Mouse (Mus musculus) adrenal gland, postnatal 14 days (tissue): Measurements from ENCODE around the gene Hmg20a. TPM values are rescaled to one million over a fixed set of nuclear protein-coding genes. Genes with fewer than 3 reads are reported as not detected.

Experiments
- DNase-seq: peaks from one replicate; pipeline ENCODE4 v3.0.0; 2021; ENCODE audit warnings: mixed read lengths
- total RNA-seq: library from RNA; stranded (reverse); gene quantifications from 2 replicates; pipeline ENCODE4 v1.2.3, GENCODE M21; 2021

The Hmg20a gene
- total RNA-seq, 1 experiment from 2014 or later: 33.3 TPM

DNA sequence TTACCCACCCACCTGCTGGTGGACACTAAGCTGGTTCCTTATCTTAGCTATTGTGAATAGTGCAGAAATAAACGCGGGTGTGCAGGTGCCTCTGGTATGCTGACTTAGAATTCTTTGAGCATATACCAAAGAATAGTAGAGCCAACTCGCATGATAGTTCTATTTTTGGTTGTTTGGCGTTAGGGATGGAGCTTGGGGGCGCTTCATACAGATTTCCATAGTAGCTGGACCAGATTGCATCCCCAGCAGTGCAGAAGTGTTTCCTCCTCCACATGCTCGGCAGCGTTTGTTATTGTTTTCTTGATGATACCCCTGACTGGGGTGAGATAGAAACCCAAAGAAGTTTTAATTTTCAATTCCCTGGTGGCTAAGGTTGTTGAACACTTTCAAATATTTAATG is 21.3 kb downstream of the Hmg20a start:
- no peak for DNase-seq

GRCm38 (mm10) chr9:56451570-56451969 is 33.2 kb downstream of the Hmg20a start:
- no peak for DNase-seq

DNA sequence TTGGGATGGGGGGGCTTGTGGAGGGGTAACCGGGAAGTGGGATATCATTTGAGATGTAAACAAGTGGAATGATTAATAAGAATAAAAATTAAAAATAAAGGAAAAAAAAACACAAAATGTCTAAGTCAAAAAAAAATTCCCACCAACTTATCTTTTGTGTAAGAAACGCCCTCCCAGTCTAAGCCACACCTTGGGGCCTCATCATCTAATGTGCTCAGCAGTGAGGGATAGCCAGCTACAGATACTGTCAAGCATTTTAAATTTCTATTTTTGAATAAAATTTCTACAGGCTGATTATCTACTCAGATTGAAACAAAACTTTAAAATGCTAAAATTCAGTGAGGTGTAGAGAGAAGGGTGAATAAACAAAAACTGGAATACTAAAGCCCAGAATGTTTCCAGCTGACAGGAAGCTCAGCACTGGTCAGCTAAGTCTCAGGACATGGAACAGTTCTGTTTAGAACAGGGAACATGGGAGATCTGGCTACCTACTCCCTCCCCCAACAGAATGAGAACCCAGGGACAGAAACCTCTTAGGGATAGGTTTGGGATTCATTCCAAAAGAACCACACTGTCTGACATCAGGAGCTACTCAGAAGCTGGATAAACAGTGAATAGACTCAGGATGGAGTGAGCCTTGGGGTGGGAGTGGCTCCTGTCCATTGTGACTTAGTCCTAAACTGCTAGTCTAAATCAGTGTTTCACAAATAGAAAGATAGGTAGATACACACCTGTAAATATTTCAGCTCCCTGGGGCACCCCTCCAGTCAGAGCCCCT is 34.8 kb downstream of the Hmg20a start:
- DNase-seq: no peak

GRCm38 (mm10) chr9:56456426-56456825 is 38.0 kb downstream of the Hmg20a start:
- DNase-seq: peak; percentile 16

DNA sequence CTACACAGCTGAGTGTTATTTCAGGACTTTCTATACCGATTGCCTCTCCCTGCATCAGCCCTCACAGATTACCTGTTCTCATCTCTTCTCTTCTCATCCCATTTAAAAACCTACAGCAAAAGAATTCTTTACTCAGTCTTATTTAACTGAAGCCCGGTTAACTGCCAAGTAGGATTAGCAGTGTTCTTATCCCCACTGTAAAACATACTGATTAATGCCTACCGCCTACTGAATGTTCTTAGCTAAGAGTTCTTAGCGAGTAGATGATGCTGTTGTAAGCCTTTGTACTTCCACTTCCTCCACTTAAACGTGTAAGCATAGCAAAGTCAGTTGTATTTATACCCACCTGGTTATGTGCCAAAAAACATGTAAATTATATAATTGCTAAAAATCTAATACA is 42.6 kb downstream of the Hmg20a start:
- no peak for DNase-seq

GRCm38 (mm10) chr9:56462606-56463005 is 44.2 kb downstream of the Hmg20a start:
- DNase-seq: peak; percentile 37

- no peak for DNase-seq
These were observed 44.6 kb downstream of the Hmg20a start for GRCm38 (mm10) chr9:56463046-56463445.

- peak; percentile 29 for DNase-seq
These were observed 45.5 kb downstream of the Hmg20a start for GRCm38 (mm10) chr9:56463686-56464515.

DNA sequence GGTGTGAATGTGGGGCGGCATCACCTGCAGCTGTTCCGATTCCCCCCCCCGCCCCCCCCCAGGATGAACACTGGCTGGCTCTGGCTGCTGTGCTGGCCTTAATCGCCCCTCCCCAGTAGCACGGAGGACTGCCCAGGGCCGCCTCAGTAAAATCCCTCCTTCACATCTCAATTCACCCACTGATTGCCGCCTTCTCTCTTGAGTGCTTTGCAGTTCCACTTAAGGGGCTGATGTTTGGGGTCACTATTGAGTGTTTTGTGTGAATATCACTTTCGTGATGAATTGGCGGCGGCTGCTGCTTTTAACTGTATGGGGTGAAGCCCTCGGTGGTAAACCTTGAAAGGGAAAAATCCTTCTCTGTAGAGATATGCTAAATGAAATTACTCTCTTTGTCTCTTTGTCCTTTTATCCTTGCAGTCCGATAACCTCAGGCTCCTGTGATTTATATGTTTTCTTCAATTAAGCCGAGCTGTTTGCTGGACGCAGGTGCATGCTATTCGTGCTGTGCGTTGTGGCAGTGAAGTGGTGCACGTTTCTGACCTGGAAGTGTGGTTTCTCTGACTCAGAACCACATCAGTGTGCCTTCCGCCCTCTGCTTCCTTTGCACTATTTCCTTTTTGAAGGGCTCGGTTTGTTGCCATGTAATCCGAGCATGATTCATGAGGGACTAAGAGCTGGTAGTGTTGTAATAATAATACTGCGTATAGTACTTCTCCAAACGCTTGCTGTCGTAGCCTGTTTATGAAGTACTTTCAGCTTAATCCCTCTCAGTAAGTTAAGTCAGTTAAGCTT is 46.6 kb downstream of the Hmg20a start:
- peak; percentile 68 for DNase-seq

GRCm38 (mm10) chr9:56466251-56466650 is 47.8 kb downstream of the Hmg20a start:
- DNase-seq: no peak

- peak; percentile 65 for DNase-seq
These were observed 51.2 kb downstream of the Hmg20a start for GRCm38 (mm10) chr9:56469656-56470055.

DNA sequence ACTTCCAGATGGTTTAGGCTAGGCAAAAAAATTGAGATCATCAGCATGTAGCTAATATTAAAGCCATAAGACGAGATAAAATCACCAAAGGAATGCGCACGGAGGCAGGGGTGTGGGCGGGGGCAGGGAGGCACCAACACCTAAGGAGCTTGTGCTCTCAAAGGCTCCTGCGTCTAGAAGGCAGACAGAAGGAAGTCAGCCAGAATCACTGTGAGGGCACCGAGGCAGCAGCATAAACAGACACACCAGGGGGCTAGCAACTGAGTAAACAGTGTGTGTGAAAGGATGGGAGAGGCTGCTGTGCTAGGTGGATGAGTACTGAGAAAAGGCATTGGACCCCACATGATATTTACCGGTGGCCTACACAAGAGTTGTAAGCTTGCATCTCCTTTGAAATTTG is 51.9 kb downstream of the Hmg20a start:
- DNase-seq: no peak

DNA sequence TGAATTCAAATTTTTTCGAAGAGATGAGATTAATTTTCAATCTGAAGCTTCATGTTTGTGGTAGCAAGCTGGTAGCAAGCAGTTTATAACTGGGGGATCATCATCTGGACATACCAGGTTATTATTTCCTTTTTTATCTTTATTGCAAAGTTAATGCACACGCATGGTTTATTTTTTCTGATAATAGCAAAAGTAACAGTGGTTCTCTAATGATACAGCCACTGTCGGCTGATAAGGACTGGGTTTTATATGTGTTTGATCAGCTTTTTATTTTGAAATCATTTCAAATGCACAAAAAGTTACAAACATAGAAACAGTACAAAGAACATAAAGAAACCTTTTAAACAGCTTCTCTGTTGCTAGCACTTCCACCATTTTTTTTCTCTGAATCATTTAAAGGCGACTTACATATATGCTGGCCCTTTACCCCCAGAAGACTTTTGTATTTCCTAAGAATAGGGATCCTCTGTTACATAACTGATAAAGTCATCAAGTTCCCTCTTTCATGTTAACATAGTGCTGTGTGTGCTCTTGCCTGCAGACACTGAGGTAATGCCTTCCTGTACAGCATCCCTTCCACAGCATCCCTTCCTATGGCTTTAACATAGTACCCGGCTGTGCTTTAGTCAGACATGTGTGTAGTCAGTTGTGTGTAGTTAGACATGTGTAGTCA is 60.7 kb downstream of the Hmg20a start:
- DNase-seq: no peak

- DNase-seq: no peak
These were observed 64.2 kb downstream of the Hmg20a start for GRCm38 (mm10) chr9:56482623-56483022.

GRCm38 (mm10) chr9:56485423-56485822 is 67.0 kb downstream of the Hmg20a start:
- DNase-seq: no peak

DNA sequence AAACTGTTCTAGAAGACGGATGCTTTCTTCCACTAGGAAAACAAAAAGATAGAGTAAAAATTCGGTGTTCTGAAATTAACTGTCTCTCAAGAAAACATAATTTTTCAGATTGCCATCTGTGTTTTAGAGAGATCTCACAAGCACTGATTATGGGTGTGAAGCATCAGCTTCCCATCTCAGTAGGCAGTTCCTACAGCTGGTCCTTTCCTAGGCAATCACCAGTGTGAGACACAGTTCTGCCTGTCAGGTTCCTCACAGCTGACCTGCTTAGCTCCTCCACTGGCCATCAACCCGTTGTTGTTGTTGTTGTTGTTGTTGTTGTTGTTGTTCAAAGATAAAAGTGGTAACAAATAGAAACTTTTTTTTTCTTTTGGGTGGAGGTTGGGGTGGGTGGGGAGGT is 67.7 kb downstream of the Hmg20a start:
- DNase-seq: no peak

DNA sequence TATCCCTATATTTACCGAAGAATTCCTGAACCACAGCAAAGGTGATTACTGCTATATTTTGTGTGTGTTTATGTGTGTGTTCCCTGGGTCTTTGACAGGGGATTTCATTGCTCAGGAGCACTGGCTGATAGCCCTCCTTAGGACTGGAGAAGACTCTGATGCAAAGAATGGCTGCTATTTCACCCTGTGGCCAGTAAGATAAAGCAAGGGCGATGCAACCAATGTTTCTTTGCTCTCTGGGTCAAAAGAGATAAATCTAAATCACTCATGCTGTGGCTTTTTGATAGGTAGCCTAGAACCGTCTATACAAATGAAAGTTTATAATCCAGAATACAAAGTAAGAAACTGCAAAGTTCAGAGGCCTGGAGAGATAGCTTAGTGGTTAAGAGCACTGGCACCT is 69.2 kb downstream of the Hmg20a start:
- DNase-seq: no peak

DNA sequence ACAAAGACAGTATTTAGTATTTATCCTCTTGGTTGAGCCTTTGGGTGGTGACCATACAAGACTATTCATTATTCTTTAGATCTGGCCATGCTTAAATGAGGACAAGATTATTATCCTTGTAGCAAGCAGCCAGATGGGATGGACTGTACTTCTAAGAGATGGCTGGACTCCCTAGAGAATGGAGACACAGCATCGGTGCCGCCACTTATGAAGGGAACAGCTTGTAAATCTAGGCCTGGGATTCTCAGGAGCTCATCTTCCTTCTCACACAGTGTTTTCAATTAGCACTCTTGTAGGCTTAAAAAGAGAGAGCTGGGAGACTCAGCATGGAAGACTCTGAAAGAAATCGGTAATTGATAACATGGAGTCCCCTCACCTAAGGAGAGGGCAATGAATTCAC is 74.0 kb downstream of the Hmg20a start:
- DNase-seq: no peak

GRCm38 (mm10) chr9:56492916-56493315 is 74.5 kb downstream of the Hmg20a start:
- peak; percentile 52 for DNase-seq

DNA sequence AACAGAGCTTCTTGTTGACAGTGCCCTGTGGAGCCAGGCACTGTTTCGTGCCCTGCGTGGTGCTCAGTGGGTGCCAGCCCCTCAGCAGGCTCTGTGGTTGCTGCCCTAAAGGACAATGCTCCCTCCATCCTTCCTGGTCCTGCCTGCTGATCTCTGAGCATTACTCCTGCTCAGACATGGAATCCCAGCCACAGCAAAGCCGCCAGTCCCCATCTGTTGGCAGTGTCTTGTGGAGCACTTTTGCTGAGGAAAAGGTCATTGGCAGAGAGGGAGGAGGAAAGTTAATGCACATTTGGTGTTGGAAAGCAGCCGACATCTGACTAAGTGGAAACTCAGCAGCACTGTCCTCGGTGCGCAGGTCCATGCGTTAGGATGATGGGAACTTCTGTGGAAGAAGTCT is 76.7 kb downstream of the Hmg20a start:
- no peak for DNase-seq

- DNase-seq: no peak
These were observed 77.4 kb downstream of the Hmg20a start for GRCm38 (mm10) chr9:56495795-56496232.

DNA sequence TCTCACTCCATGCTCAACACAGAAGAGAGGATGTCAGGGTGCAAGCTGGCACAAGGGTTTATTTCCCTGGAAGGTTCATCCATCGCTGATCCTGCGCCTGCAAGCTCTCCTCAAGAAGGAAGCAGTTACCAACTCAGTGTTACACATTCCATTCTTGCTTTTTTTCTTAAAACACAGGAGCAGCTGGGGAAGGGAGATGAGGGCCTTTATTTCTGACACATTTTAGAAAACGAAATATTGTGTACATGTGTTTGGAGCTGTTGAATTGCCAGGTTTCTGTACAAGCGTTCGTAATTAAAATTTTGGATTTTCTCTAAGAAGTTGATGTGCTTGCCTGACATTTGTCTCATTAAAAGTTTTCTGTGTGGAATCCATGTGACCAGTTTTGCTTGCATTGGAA is 78.2 kb downstream of the Hmg20a start:
- DNase-seq: no peak
